Mouse (Mus musculus) testis, postnatal 14 days (tissue): ENCODE results near the gene Ggnbp2.
A peak's percentile ranks its signal among the peaks of the same experiment; 100 is the strongest.

Experiments
- DNase-seq: peaks from one replicate; pipeline ENCODE4 v3.0.0; 2021; ENCODE audit warnings: low spot score

Gene Ggnbp2

GRCm38 (mm10) chr11:84870337-84871043 lies at the start of gene Ggnbp2:
Gene Ggnbp2 (minus strand): TSS chr11:84870817.
- peak; percentile 91 for DNase-seq

GRCm38 (mm10) chr11:84919951-84920350 lies 49.3 kb upstream of the Ggnbp2 start:
- DNase-seq = no peak

DNA sequence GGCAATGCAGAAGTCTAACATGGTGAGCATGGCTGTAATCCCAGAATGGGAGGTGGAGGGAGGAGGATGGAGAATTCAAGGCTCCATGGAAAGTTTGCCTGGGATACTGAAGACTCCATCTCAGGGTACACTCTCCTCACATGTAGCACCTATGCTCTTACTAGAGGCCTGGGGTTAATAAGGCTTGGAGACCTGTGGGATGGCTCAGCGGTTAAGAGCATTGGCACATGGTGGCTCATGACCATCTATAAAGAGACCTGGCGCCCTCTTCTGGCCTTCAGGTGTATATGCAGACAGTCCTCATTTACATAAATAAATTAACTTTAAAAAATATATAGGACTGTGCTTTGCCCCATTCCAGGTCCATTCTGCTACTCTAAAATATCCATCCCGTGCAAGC lies 48.7 kb upstream of the Ggnbp2 start:
- DNase-seq = no peak

DNA sequence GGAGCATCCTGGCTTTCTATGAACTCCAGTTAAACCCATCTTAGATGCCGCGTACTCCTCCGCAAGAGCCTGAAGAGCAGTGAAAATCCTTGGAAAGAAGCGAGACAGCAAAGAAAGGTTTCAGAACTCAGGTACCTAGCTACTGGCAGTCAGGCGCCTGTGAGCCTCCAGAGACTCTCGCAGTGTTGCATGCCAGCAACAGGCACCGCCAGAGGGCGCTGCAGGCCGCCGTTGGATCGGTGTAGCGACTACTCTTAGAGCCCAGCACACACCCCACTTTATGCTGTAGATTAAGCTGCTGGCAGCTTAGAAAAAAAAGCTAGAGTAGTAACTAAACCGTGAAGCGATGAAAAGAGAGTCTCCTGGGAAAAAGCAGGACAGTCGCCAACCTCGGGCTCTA lies 47.8 kb upstream of the Ggnbp2 start:
- DNase-seq = peak; percentile 84

GRCm38 (mm10) chr11:84916703-84917300 lies 46.2 kb upstream of the Ggnbp2 start:
- no peak for DNase-seq

- peak; percentile 89 for DNase-seq
Observed at GRCm38 (mm10) chr11:84916053-84916702, 45.6 kb upstream of the Ggnbp2 start, which contains the start of gene Znhit3. Gene Znhit3 (minus strand): TSS chr11:84916366.

DNA sequence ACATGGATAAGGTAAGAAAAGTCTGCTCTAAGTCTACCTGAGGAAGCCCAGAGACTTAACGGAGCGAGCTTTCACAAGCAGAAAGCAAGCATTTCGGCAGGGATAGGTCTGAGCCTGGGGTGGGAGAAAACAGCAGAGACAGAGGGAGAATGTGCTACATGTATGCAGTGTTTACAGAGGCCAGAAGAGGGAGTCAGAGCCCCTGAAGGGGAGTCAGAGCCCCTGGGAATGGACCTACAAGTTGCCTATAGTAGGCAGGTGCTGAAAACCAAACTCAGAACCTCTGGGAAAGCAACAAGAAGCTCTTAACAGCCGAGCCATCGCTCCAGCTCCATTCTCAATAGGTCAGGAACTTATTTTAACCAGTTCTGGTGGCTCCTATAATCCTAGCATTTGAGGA lies 44.1 kb upstream of the Ggnbp2 start:
- no peak for DNase-seq

GRCm38 (mm10) chr11:84910411-84910810 lies 39.8 kb upstream of the Ggnbp2 start:
- DNase-seq = no peak

DNA sequence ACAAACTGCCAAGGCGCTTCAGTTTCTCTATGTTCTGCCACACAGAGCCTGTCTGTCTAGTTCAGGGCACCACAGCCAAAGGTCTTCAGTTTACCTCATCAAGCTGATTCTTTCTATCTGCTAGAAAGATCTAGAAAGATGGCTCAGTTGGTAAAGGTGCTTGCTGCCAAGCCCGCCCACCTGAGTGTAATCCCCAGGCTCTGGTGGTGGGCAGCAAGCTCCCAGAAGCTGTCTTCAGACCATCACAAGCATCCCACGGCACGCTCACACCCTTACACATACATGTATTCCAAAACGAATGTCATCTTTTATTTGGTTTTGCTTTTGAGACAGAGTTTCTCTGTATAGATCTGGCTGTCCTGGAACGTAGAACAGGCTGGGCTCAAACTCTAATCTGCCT lies 37.9 kb upstream of the Ggnbp2 start:
- DNase-seq = no peak

DNA sequence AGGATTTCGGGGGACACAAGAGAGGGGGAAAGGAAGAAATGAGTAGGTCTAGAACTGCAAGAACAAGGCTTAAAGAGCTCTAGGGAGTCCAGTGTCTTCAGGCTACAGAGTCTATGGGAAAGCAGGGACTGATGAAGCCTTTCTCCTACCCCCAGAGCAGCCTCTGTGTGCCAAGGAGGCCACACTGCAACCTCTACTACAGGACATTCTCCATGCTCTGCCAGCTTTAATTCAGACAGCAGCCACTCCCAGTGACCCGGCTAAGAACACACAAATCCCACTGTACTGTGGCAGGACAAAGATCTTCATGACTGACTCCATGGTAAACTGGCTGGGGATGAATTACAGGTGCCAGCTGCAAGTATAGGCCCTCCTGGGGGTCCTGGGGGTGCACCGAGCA lies 36.5 kb upstream of the Ggnbp2 start:
- no peak for DNase-seq

DNA sequence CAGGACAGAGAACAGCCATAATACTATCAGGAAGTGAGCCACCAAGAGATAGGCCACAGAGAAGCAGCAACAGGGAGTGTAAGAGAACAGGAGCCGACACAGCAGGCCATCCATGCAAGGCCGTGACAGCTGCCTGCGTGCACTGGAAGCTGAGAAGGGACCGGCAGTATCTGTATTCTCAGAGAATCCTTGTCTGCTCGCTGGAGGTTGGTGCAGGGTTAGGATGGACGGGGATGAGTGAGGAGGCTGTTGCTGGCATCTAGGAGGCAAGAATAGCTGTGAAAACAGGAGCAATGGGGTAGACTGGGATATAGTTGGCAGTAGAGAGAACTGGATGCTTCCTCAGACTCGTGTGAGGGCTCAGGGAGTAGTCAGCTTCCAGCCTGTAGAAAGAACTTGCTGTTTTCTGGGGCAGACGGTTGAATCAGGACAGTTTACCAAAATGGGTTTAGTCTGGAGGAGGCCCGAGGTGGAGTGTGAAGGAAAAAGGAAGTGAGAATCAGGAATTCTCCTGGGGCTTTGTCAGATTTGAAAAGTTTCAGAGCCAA lies 34.1 kb upstream of the Ggnbp2 start:
- no peak for DNase-seq

DNA sequence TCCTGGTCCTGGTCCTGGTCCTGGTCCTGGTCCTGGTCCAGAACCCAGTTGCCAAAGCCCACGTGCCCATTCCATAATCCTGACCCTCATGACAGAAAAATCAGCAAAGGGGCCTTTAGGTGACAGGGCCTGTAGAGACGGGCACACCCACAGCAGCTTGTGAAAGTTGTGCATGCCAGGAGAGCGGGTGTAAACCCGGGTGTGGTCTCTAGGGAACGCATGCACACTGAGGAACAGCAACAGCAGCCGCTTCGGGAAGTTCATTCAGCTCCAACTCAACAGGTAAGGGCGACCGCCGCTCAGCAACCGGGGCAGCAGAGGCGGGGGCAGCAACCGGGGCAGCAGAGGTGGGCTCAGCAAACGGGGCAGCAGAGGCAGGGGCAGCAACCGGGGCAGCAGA lies 22.5 kb upstream of the Ggnbp2 start:
- DNase-seq = peak; percentile 3

DNA sequence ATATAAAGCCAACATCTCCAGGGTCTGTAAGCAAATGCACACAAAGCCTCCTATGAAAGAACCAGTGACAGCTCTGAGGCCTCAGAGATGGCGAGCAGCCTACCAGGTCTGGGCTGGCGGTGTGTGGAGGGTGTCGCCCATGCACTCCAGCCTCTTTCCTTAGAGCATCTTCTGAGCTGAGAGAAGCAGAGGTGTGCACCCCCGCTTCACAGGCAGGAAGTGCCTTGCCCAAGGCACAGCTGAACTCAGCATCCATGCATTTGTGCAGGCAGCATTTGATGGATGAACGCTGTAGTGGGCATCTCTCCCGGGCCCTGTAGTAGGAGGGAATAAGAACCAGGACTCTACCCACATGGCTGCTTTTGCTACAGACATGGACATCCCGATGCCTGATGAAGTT lies 21.1 kb upstream of the Ggnbp2 start:
- DNase-seq = peak; percentile 3

- no peak for DNase-seq
Observed at GRCm38 (mm10) chr11:84889492-84889891, 18.9 kb upstream of the Ggnbp2 start.

- no peak for DNase-seq
Observed at GRCm38 (mm10) chr11:84888025-84888424, 17.4 kb upstream of the Ggnbp2 start.

DNA sequence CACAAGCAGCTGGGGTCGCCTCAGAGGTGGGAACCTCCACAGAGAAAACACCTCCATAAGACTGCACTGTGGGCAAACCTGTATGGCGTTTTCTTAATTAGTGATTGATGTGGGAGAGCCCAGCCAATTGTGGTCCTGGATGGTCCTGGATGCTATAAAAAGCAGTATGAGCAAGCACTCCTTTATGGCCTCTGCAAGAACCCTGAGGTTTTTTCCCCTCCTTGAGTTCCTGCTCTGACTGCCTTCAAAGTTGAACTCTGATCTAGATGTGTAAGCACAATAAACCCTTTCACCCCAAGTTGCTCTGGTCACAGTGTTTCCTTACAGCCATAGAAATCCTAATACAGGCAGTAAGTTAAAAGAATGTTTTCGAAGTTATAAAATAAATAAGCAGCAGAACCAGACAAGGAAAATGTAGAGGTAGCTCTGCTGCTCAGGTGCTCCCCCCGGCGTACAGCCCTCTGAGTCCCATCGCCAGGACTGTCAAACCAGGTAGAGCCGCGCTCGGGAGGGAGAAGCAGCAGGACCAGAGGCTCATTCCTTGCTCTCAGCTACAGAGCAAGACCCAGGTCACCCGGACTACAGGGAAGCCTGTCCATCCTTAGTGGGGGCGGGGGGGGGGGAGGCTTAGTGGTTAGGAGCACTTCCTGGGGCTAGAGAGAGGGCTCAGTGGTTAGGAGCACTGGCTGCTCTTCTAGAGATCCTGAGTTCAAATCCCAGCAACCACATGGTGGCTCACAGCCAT lies 16.3 kb upstream of the Ggnbp2 start:
- DNase-seq = no peak

- DNase-seq = no peak
Observed at GRCm38 (mm10) chr11:84886236-84886635, 15.6 kb upstream of the Ggnbp2 start.

- DNase-seq = no peak
Observed at GRCm38 (mm10) chr11:84885238-84885637, 14.6 kb upstream of the Ggnbp2 start.

DNA sequence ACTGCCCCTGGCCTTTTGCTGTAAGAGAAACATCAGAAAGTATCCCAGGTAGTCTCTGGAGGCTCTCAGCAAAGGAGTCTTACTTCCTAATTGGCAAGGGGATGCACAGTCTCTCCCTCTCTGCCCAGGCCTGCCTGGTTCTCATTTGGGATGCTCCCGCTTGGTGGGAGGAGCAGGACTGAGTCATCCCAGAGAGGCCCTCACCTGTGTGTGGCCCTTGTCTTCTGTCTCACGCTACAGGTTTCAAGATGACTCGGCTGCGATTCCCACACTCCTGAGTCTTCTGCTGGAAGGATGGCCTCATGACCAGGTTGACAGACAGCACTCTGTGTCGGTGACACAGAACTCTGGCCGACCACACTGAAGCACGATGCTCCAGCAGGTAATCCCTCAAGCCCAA lies 11.7 kb upstream of the Ggnbp2 start:
- DNase-seq = peak; percentile 4

GRCm38 (mm10) chr11:84880971-84881370 lies 10.4 kb upstream of the Ggnbp2 start:
- no peak for DNase-seq

- peak; percentile 54 for DNase-seq
Observed at GRCm38 (mm10) chr11:84880465-84880961, 9.9 kb upstream of the Ggnbp2 start.
